In the genomic region with DNA sequence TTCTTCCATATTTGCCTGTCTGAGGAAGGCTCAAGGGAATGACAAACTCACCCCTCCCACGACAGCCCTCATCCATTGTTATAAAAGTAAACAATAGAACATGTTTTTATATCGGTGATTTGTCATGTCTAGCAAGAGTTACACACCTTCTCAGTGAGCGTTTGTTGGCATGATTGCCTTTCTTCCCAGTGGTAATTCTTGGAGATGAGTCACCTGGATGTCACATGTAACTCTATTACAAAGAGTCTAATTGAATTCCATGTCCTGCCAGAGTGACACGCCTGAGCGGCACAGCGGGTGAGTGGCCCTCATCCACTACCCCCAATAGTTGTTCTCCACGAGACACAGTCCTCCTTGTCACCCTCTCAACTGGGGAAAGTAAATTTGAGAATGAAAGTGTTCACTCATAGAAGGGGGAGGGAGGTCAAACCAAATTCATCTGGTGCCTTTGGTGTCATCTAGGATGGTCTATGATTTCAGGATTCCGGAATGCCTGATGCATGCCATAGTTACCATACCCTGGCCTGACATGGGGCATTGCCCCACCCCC, we compare ENCODE assay signal across 26 mouse cellular contexts.
DNase-seq lines count a peak whose midpoint lies in the region; ATAC-seq and TF ChIP-seq lines count a peak whose summit lies in the region.
"Had no signal": no experiment of that assay in that cellular context is flagged by ENCODE, and none has a peak within 500 bp of the region (broad histone marks: within the 10 kb centered on the region; RNA-seq: fewer than 3 reads in every experiment).

No protein-coding gene starts in this region.

- H3K9ac ChIP-seq in hindbrain, postnatal 0 days (replicated peaks; ENCODE audit: low read length), result no peak overlapping the region
- H3K9ac ChIP-seq in hindbrain, embryonic 14.5 days, result no peak overlapping the region
- H3K9ac ChIP-seq: embryonic facial prominence, embryonic 13.5 days; forebrain, embryonic 15.5 days; heart, embryonic 15.5 days; liver, embryonic 14.5 days; neural tube, embryonic 15.5 days had no signal

- no peaks in the 10 kb centered on the region for H3K4me1 ChIP-seq in hindbrain, postnatal 0 days (ENCODE audit: insufficient read depth, low read length)
- H3K4me1 ChIP-seq in hindbrain, embryonic 14.5 days (replicated peaks; ENCODE audit: control insufficient read depth, insufficient read depth, low read length), result no peaks in the 10 kb centered on the region
- H3K4me1 ChIP-seq: embryonic facial prominence, embryonic 13.5 days; heart, embryonic 10.5 days; heart, embryonic 15.5 days had no signal

- ATAC-seq in hindbrain, postnatal 0 days, result 0 out of 2 replicates have a peak, but pooled peaks have one; percentile 7
- ATAC-seq in hindbrain, embryonic 14.5 days (ENCODE audit: low FRiP score), result no peak
- ATAC-seq: forebrain, embryonic 15.5 days; intestine, postnatal 0 days had no signal

- H3K36me3 ChIP-seq in hindbrain, postnatal 0 days (ENCODE audit: insufficient read depth, low read length), result no peaks in the 10 kb centered on the region
- H3K36me3 ChIP-seq in hindbrain, embryonic 14.5 days (replicated peaks; ENCODE audit: control insufficient read depth, insufficient read depth), result no peaks in the 10 kb centered on the region
- H3K36me3 ChIP-seq: embryonic facial prominence, embryonic 13.5 days; forebrain, embryonic 10.5 days; forebrain, embryonic 15.5 days; heart, embryonic 10.5 days; heart, embryonic 15.5 days; neural tube, embryonic 15.5 days had no signal

- H3K4me3 ChIP-seq in hindbrain, postnatal 0 days (ENCODE audit: low read length), result no peak overlapping the region
- H3K4me3 ChIP-seq in hindbrain, embryonic 14.5 days (replicated peaks; ENCODE audit: low read length), result no peak overlapping the region
- H3K4me3 ChIP-seq: embryonic facial prominence, embryonic 13.5 days; forebrain, embryonic 10.5 days; forebrain, embryonic 15.5 days; heart, embryonic 10.5 days; heart, embryonic 15.5 days; neural tube, embryonic 15.5 days had no signal

- H3K9me3 ChIP-seq in hindbrain, postnatal 0 days (ENCODE audit: low read length), result no peaks in the 10 kb centered on the region
- H3K9me3 ChIP-seq in hindbrain, embryonic 14.5 days (ENCODE audit: control insufficient read depth, low read length), result no peaks in the 10 kb centered on the region
- H3K9me3 ChIP-seq: embryonic facial prominence, embryonic 13.5 days; forebrain, embryonic 10.5 days; forebrain, embryonic 15.5 days; heart, embryonic 10.5 days; heart, embryonic 15.5 days; neural tube, embryonic 15.5 days had no signal

- H3K27me3 ChIP-seq in hindbrain, postnatal 0 days (ENCODE audit: insufficient read depth, low read length), result no peaks in the 10 kb centered on the region
- no peaks in the 10 kb centered on the region for H3K27me3 ChIP-seq in hindbrain, embryonic 14.5 days (ENCODE audit: control insufficient read depth, insufficient read depth, low read length)
- H3K27me3 ChIP-seq: embryonic facial prominence, embryonic 13.5 days; forebrain, embryonic 15.5 days; heart, embryonic 15.5 days; neural tube, embryonic 15.5 days had no signal

- no peak for TF ChIP-seq CTCF in hindbrain, postnatal 0 days (IDR thresholded peaks at IDR 0.05; ENCODE audit: low read depth)

- no peak for DNase-seq in hindbrain, postnatal 0 days (ENCODE audit: low spot score)
- DNase-seq in hindbrain, embryonic 14.5 days (ENCODE audit: low spot score), result no peak
- peak; percentile 27 for DNase-seq in MN1 (ENCODE audit: low spot score)
- DNase-seq in brain, adult 2 months (ENCODE audit: low read depth, low spot score), result peak; percentile 62
- no peak for DNase-seq in thymus, postnatal 0 days (ENCODE audit: low spot score)
- DNase-seq in gastrocnemius, postnatal 10 days, result no peak
- DNase-seq: adrenal gland, adult 8-10 months; cerebellum, adult 11 months; kidney, adult 9 months; kidney, postnatal 10 days; layer of hippocampus, adult 9-11 months; liver; lung, adult 2 months; lung, postnatal 10 days; midbrain, embryonic 14.5 days; right cerebral cortex, adult 18-20 months; spleen, adult 18-20 months; thymus, adult 2 months had no signal

- H3K4me2 ChIP-seq in hindbrain, postnatal 0 days (ENCODE audit: low read depth, low read length), result no peak overlapping the region
- no peak overlapping the region for H3K4me2 ChIP-seq in hindbrain, embryonic 14.5 days (replicated peaks)
- H3K4me2 ChIP-seq: embryonic facial prominence, embryonic 13.5 days; forebrain, embryonic 15.5 days; heart, embryonic 15.5 days; neural tube, embryonic 15.5 days had no signal

- no peak overlapping the region for H3K27ac ChIP-seq in hindbrain, postnatal 0 days
- H3K27ac ChIP-seq in hindbrain, embryonic 14.5 days, result no peak overlapping the region
- H3K27ac ChIP-seq: embryonic facial prominence, embryonic 13.5 days; forebrain, embryonic 10.5 days; forebrain, embryonic 15.5 days; heart, embryonic 10.5 days; heart, embryonic 15.5 days; liver, embryonic 14.5 days; neural tube, embryonic 15.5 days had no signal

- 59% methylated on average over 8 of the region's 8 CpGs for WGBS in hindbrain, postnatal 0 days
- WGBS in hindbrain, embryonic 14.5 days, result 68% methylated on average over 8 of the region's 8 CpGs

Comparison
In these comparisons a context has a peak if more than half of its experiments do, and no peak if none do; other contexts are left out.
1. DNase-seq: peak in MN1 (single experiment) and brain, adult 2 months (single experiment); none in hindbrain, postnatal 0 days (single experiment), hindbrain, embryonic 14.5 days (single experiment), thymus, postnatal 0 days (single experiment) and gastrocnemius, postnatal 10 days (single experiment).